Comparison of ENCODE assay signal across 24 mouse cellular contexts in genomic region chr3:143477916-143478610, GRCm38 (mm10).
"Had no signal": no experiment of that assay in that cellular context is flagged by ENCODE, and none has a peak within 500 bp of the region (broad histone marks: within the 10 kb centered on the region; RNA-seq: fewer than 3 reads in every experiment).

No protein-coding gene starts in this region.

- H3K9me3 ChIP-seq: heart, embryonic 10.5 days; heart, embryonic 12.5 days; hindbrain, embryonic 13.5 days; hindbrain, embryonic 15.5 days; kidney, embryonic 15.5 days; limb, embryonic 13.5 days; limb, embryonic 15.5 days; liver, embryonic 12.5 days had no signal

- H3K4me3 ChIP-seq: heart, embryonic 10.5 days; heart, embryonic 12.5 days; hindbrain, embryonic 13.5 days; hindbrain, embryonic 15.5 days; kidney, embryonic 15.5 days; limb, embryonic 13.5 days; limb, embryonic 15.5 days; liver, embryonic 12.5 days had no signal

- H3K27ac ChIP-seq: heart, embryonic 10.5 days; hindbrain, embryonic 13.5 days; hindbrain, embryonic 15.5 days; hindbrain, postnatal 0 days; kidney, embryonic 15.5 days; kidney, postnatal 0 days; limb, embryonic 13.5 days; limb, embryonic 15.5 days; liver, embryonic 12.5 days; liver, embryonic 14.5 days had no signal

- H3K4me1 ChIP-seq: heart, embryonic 10.5 days; heart, embryonic 12.5 days; hindbrain, embryonic 13.5 days; hindbrain, embryonic 15.5 days; kidney, embryonic 15.5 days; limb, embryonic 13.5 days; limb, embryonic 15.5 days; liver, embryonic 12.5 days had no signal

- H3K36me3 ChIP-seq: heart, embryonic 10.5 days; heart, embryonic 12.5 days; hindbrain, embryonic 13.5 days; hindbrain, embryonic 15.5 days; kidney, embryonic 15.5 days; limb, embryonic 13.5 days; limb, embryonic 15.5 days; liver, embryonic 12.5 days had no signal

- H3K27me3 ChIP-seq: heart, embryonic 12.5 days; hindbrain, embryonic 13.5 days; hindbrain, embryonic 15.5 days; kidney, embryonic 15.5 days; limb, embryonic 13.5 days; limb, embryonic 15.5 days; liver, embryonic 12.5 days had no signal

- ATAC-seq: hindbrain, postnatal 0 days; liver, embryonic 12.5 days had no signal

- H3K4me2 ChIP-seq: heart, embryonic 12.5 days; hindbrain, embryonic 13.5 days; hindbrain, embryonic 15.5 days; kidney, embryonic 15.5 days; limb, embryonic 13.5 days; limb, embryonic 15.5 days; liver, embryonic 12.5 days had no signal

- H3K9ac ChIP-seq: heart, embryonic 12.5 days; hindbrain, embryonic 13.5 days; hindbrain, embryonic 15.5 days; kidney, embryonic 15.5 days; limb, embryonic 13.5 days; limb, embryonic 15.5 days; liver, embryonic 12.5 days; liver, embryonic 14.5 days had no signal

- DNase-seq: gastrocnemius, postnatal 14 days; gastrocnemius, postnatal 36 days; heart, adult 18-20 months; heart, postnatal 10 days; heart, postnatal 36 days; kidney, adult 11 months; kidney, adult 2 months; kidney, adult 9 months; kidney, postnatal 14 days; kidney, postnatal 36 days; layer of hippocampus, adult 9-11 months; layer of hippocampus, postnatal 36 days; left cerebral cortex, postnatal 4 days had no signal
